ENCODE assay signal across 33 mouse cellular contexts in the genomic region with DNA sequence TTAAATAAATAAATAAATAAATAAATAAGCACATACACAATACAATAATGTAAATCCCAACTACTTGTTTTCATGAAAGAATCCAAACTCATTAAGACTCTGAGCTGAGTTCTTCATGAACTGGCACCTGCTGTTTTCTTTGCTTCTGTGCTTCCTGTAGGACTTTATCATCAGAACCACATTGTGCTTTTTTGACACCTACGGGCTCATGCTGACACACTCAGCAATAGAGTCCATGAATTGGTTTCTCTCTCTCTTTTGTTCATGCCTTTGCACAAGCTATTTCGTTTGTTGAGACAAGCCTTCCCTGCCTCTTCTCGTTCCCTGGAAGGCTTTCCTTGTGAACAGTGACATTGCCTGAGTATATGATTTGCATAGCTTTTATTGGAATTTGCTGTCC. TPM values are rescaled to one million over a fixed set of nuclear protein-coding genes. Genes with fewer than 3 reads are reported as not detected.
"Had no signal": no experiment of that assay in that cellular context is flagged by ENCODE, and none has a peak within 500 bp of the region (broad histone marks: within the 10 kb centered on the region; RNA-seq: fewer than 3 reads in every experiment).

No protein-coding gene starts in this region.

- DNase-seq: left cerebral cortex, postnatal 4 days; liver; liver, embryonic 13.5 days; liver, postnatal 0 days; lung, adult 18-20 months; lung, adult 2 months; lung, embryonic 14.5 days; lung, postnatal 10 days; lung, postnatal 14 days; lung, postnatal 36 days; lung, postnatal 4 days; midbrain, embryonic 14.5 days had no signal

- H3K9ac ChIP-seq: limb, embryonic 12.5 days; limb, embryonic 13.5 days; limb, embryonic 15.5 days; liver, embryonic 12.5 days; liver, embryonic 13.5 days; liver, embryonic 14.5 days; liver, embryonic 15.5 days; liver, postnatal 0 days; lung, embryonic 14.5 days; lung, embryonic 15.5 days; midbrain, embryonic 12.5 days; midbrain, embryonic 13.5 days; midbrain, embryonic 15.5 days had no signal

- H3K36me3 ChIP-seq: limb, embryonic 10.5 days; limb, embryonic 12.5 days; limb, embryonic 13.5 days; limb, embryonic 15.5 days; liver, embryonic 12.5 days; liver, embryonic 13.5 days; liver, embryonic 15.5 days; lung, embryonic 15.5 days; midbrain, embryonic 10.5 days; midbrain, embryonic 12.5 days; midbrain, embryonic 13.5 days; midbrain, embryonic 15.5 days had no signal

- H3K4me1 ChIP-seq: limb, embryonic 10.5 days; limb, embryonic 12.5 days; limb, embryonic 13.5 days; limb, embryonic 15.5 days; liver, embryonic 12.5 days; liver, embryonic 13.5 days; liver, embryonic 15.5 days; lung, embryonic 15.5 days; megakaryocyte, embryonic 14.5 days; midbrain, embryonic 10.5 days; midbrain, embryonic 12.5 days; midbrain, embryonic 13.5 days; midbrain, embryonic 15.5 days had no signal

- H3K27me3 ChIP-seq: limb, embryonic 12.5 days; limb, embryonic 13.5 days; limb, embryonic 15.5 days; liver, embryonic 12.5 days; liver, embryonic 13.5 days; liver, embryonic 15.5 days; lung, embryonic 15.5 days; megakaryocyte, embryonic 14.5 days; midbrain, embryonic 12.5 days; midbrain, embryonic 13.5 days; midbrain, embryonic 15.5 days had no signal

- ATAC-seq: liver, embryonic 12.5 days; liver, postnatal 0 days; lung, postnatal 0 days; midbrain, embryonic 13.5 days; midbrain, embryonic 15.5 days; midbrain, embryonic 16.5 days had no signal

- H3K4me2 ChIP-seq: limb, embryonic 12.5 days; limb, embryonic 13.5 days; limb, embryonic 15.5 days; liver, embryonic 11.5 days; liver, embryonic 12.5 days; liver, embryonic 13.5 days; liver, embryonic 15.5 days; lung, embryonic 14.5 days; lung, embryonic 15.5 days; midbrain, embryonic 11.5 days; midbrain, embryonic 12.5 days; midbrain, embryonic 13.5 days; midbrain, embryonic 15.5 days had no signal

- H3K4me3 ChIP-seq: left cerebral cortex, adult 2 months; limb, embryonic 10.5 days; limb, embryonic 12.5 days; limb, embryonic 13.5 days; limb, embryonic 15.5 days; liver, embryonic 12.5 days; liver, embryonic 13.5 days; liver, embryonic 15.5 days; lung, embryonic 15.5 days; megakaryocyte, embryonic 14.5 days; midbrain, embryonic 10.5 days; midbrain, embryonic 12.5 days; midbrain, embryonic 13.5 days; midbrain, embryonic 15.5 days; myocyte had no signal

- H3K27ac ChIP-seq: left cerebral cortex, adult 2 months; limb, embryonic 10.5 days; limb, embryonic 12.5 days; limb, embryonic 13.5 days; limb, embryonic 15.5 days; liver, embryonic 12.5 days; liver, embryonic 13.5 days; liver, embryonic 14.5 days; liver, embryonic 15.5 days; lung, embryonic 15.5 days; macrophage; midbrain, embryonic 10.5 days; midbrain, embryonic 12.5 days; midbrain, embryonic 13.5 days; midbrain, embryonic 15.5 days had no signal

- H3K9me3 ChIP-seq: limb, embryonic 10.5 days; limb, embryonic 12.5 days; limb, embryonic 13.5 days; limb, embryonic 15.5 days; liver, embryonic 12.5 days; liver, embryonic 13.5 days; liver, embryonic 15.5 days; lung, embryonic 15.5 days; megakaryocyte, embryonic 14.5 days; midbrain, embryonic 10.5 days; midbrain, embryonic 12.5 days; midbrain, embryonic 13.5 days; midbrain, embryonic 15.5 days had no signal

RNA-seq across cellular contexts. Expression of a gene that starts 46.8 kb away (rescaled TPM):
- total RNA-seq: megakaryocyte-erythroid progenitor cell, adult 5-6 weeks had no signal
